Mouse (Mus musculus) liver, embryonic 14.5 days (tissue): ENCODE measurements around the gene Psmd9. TPM values are rescaled to one million over a fixed set of nuclear protein-coding genes. Genes with fewer than 3 reads are reported as not detected.
A peak's percentile ranks its signal among the peaks of the same experiment; 100 is the strongest.

Source experiments
- ATAC-seq: fragments of 200-750 bp; cut with Nextera tagmentation; 2 replicates; pipeline ENCODE4 v1.8.0; 2017; ENCODE audit warnings: moderate number of reproducible peaks, mild to moderate bottlenecking, moderate library complexity; ENCODE audit not compliant: insufficient read depth
- DNase-seq, 3 experiments: peaks; one replicate each; pipeline ENCODE4 v3.0.0-alpha.2; 2012 to 2013; ENCODE audit warnings: low read depth in 3 of 3, low spot score in 3 of 3
- H3K27ac ChIP-seq: fragments of 300-500 bp; sonication (generic); 2 replicates; pipeline ENCODE4 v1.5.1; 2014; ENCODE audit warnings: moderate library complexity, mild to moderate bottlenecking, control low read depth, inconsistent platforms
- H3K27me3 ChIP-seq: fragments of 300-500 bp; sonication (generic); 2 replicates; pipeline ENCODE4 v1.6.1; 2014; ENCODE audit warnings: mild to moderate bottlenecking, low read length, moderate library complexity; ENCODE audit not compliant: control insufficient read depth, insufficient read depth
- H3K36me3 ChIP-seq: fragments of 300-500 bp; sonication (generic); replicated peaks from 2 replicates; pipeline ENCODE4 v1.6.1; 2014; ENCODE audit warnings: low read depth; ENCODE audit not compliant: control insufficient read depth, insufficient read depth
- H3K4me1 ChIP-seq, 2 experiments: fragments of 200-500 bp in 1 of 2; fragments of 300-500 bp in 1 of 2; sonication (generic) in 1 of 2; replicated peaks; 2 replicates each; pipeline ENCODE4 v1.6.1; 2012 to 2014; ENCODE audit warnings: antibody characterized with exemption in 1 of 2, inconsistent platforms in 1 of 2, low read length in 1 of 2; ENCODE audit not compliant: control insufficient read depth in 2 of 2, insufficient read depth in 2 of 2
- H3K4me2 ChIP-seq: fragments of 300-500 bp; sonication (generic); 2 replicates; pipeline ENCODE4 v1.6.1; 2014; ENCODE audit warnings: low read depth, mild to moderate bottlenecking, control low read depth, moderate library complexity
- H3K4me3 ChIP-seq, 2 experiments: fragments of 200-500 bp in 1 of 2; fragments of 300-500 bp in 1 of 2; sonication (generic) in 1 of 2; 2 replicates each; pipeline ENCODE4 v1.5.1; 2012 to 2014; ENCODE audit warnings: low read depth in 2 of 2, low read length in 2 of 2, mild to moderate bottlenecking in 2 of 2, control low read depth in 1 of 2, inconsistent platforms in 1 of 2, moderate library complexity in 1 of 2; ENCODE audit not compliant: insufficient read depth in 1 of 2
- H3K9ac ChIP-seq: fragments of 300-500 bp; sonication (generic); replicated peaks from 2 replicates; pipeline ENCODE4 v1.6.1; 2014; ENCODE audit warnings: mild to moderate bottlenecking, control low read depth, moderate library complexity
- H3K9me3 ChIP-seq: fragments of 300-500 bp; sonication (generic); 2 replicates; pipeline ENCODE4 v1.6.1; 2016; ENCODE audit warnings: low read length, mixed read lengths; ENCODE audit not compliant: control insufficient read depth
- CTCF ChIP-seq: IDR thresholded peaks from 2 replicates; pipeline ENCODE4 v1.5.1; 2016; ENCODE audit warnings: antibody characterized with exemption, low read depth, control low read depth
- EP300 ChIP-seq: IDR thresholded peaks from 2 replicates; pipeline ENCODE4 v1.6.1; 2016; ENCODE audit warnings: antibody characterized with exemption, low read depth
- WGBS: fragments of 180-500 bp; shearing (Covaris S2); extraction: QIAGEN DNeasy Blood & Tissue Kit; methylation state at CpG from one replicate; pipeline ENCODE4 v1.1.7; 2014; ENCODE audit not compliant: insufficient replicate concordance; 5-methylcytosine and 5-hydroxymethylcytosine counted together
- polyA plus RNA-seq, 2 experiments: library from polyadenylated mRNA; depleted of rRNA in 1 of 2; stranded (reverse) in 1 of 2; unstranded in 1 of 2; fragments of >200 nt; fragmentation: Nextera tagmentation in 1 of 2; extraction: Ambion mirVana in 1 of 2; gene quantifications; 2 replicates each; pipeline versions ENCODE4 v1.2.1 to v1.2.3; 2012 to 2014

The Psmd9 gene
- polyA plus RNA-seq, 2 experiments: 26.6 to 51.4 TPM

DNA sequence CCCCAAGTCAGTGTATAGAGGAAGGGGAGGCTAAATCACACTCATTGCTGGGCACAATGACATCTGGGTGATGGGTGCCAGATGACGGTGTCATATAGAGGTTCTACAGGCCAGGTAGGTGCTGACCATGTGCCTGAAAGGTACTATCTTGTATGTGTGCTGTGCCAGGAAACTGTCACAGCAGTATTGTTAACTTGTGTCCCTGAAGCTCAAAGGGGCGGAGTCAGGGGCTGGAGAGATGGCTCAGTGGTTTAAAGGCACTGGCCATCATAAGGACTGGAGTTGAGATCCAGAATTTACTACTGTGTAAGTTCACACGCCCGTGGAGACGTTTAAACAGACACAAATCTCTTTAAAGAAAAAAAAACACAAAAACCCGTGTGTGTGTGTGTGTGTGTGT, 60.1 kb downstream of the Psmd9 start:
- Histone ChIP-seq H3K9ac (peak overlapping the region; percentile 96), H3K4me3 (peak overlapping the region; percentile 44 to 94; a peak in 3 of 4 replicates), H3K9me3 (no peaks in the 10 kb centered on the region), H3K4me1 (peaks cover 9 to 10% of the 10 kb centered on the region in 2 experiments), H3K27ac (peak overlapping the region; percentile 1; the same call in 1 of the 2 replicates), H3K27me3 (no peaks in the 10 kb centered on the region), H3K4me2 (peak overlapping the region; percentile 90), H3K36me3 (peaks cover 6% of the 10 kb centered on the region; the same call in 1 of the 2 replicates)
- 74% methylated on average over 6 of the region's 6 CpGs for WGBS
- no peak for DNase-seq
- TF ChIP-seq CTCF: no peak
- no peak for TF ChIP-seq EP300
- ATAC-seq: no peak

DNA sequence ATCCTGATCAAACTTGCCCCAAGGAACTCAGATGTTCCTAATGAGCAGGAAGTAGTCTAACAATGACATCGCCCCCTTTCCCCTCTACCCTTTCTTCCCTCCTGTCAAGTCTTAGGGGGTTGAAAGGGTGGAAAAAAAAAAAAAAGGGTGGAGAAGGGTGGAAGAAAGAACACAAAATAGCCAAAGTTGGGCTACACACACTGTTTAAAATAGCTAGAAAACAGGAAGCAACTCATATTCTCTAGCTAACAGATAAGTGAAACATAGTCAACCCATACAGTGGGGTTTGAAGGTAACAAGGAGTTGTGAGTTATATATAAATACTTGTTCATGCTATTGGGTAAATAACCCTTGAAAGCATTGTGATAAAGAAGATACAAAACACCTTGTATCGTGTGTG, 63.0 kb downstream of the Psmd9 start:
- DNase-seq (no peak), ATAC-seq (no peak)
- Histone ChIP-seq H3K27ac (no peak overlapping the region), H3K4me2 (no peak overlapping the region), H3K4me3 (no peak overlapping the region), H3K9me3 (no peaks in the 10 kb centered on the region), H3K36me3 (peaks cover 18% of the 10 kb centered on the region), H3K27me3 (no peaks in the 10 kb centered on the region), H3K4me1 (peaks cover 9 to 10% of the 10 kb centered on the region in 2 experiments), H3K9ac (no peak overlapping the region)
- 59% methylated on average over 2 of the region's 2 CpGs for WGBS
- TF ChIP-seq EP300 (no peak), CTCF (no peak)

DNA sequence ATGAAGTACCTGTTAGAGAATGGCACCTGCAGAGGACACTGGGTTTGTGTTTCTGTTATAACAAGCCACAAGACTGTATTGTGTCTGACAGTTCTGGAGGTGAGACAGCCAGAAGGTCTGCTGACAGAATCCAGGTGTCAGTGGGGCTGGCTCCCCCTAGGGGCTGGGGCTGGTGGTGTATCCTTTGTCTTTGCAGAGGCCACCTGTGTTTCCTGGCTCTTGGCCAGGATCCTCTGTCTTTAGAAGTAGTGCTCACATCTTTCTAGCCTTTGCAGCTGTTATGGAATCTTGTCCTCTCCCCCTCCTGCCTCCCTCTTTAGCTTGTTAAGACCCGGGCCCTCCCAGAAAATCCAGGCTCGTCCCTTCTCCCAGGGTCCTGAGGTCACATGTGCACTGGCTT, 66.5 kb downstream of the Psmd9 start:
- no peak for DNase-seq
- Histone ChIP-seq H3K27me3 (no peaks in the 10 kb centered on the region), H3K27ac (no peak overlapping the region), H3K4me3 (no peak overlapping the region), H3K9me3 (no peaks in the 10 kb centered on the region), H3K36me3 (peaks cover 34% of the 10 kb centered on the region), H3K4me1 (no peaks in the 10 kb centered on the region), H3K4me2 (no peak overlapping the region), H3K9ac (no peak overlapping the region)
- whole genome bisulfite sequencing: 80% methylated on average over 2 of the region's 2 CpGs
- ATAC-seq: no peak; the same call in 1 of the 2 replicates
- peak; percentile 92 for TF ChIP-seq CTCF
- no peak for TF ChIP-seq EP300

DNA sequence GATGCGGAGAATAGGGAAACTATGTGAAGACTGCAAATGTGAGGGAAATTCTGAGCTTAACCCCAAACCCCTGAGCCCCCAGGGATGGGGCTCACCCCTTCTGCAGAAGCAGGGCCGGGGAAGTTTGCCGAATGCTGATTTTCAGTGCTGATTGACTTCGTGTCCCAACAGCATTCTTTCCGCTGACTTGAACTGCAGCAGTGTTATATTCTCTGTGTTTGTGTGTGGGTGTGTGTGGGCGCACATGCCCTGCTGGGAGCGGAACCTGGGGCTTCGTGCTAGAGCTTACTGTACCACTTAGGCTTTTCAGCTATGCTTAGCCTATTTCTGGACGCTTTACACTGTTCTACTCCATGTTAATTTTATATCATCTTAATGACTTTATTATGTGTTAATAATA, 67.2 kb downstream of the Psmd9 start:
- H3K36me3 ChIP-seq: peaks cover 36% of the 10 kb centered on the region
- no peak overlapping the region for H3K4me2 ChIP-seq
- no peak overlapping the region for H3K27ac ChIP-seq
- no peak overlapping the region for H3K4me3 ChIP-seq
- no peak for DNase-seq
- 86% methylated on average over 9 of the region's 9 CpGs for WGBS
- no peaks in the 10 kb centered on the region for H3K4me1 ChIP-seq
- H3K27me3 ChIP-seq: no peaks in the 10 kb centered on the region
- H3K9me3 ChIP-seq: no peaks in the 10 kb centered on the region
- TF ChIP-seq EP300: no peak
- TF ChIP-seq CTCF: no peak
- no peak overlapping the region for H3K9ac ChIP-seq
- no peak for ATAC-seq

DNA sequence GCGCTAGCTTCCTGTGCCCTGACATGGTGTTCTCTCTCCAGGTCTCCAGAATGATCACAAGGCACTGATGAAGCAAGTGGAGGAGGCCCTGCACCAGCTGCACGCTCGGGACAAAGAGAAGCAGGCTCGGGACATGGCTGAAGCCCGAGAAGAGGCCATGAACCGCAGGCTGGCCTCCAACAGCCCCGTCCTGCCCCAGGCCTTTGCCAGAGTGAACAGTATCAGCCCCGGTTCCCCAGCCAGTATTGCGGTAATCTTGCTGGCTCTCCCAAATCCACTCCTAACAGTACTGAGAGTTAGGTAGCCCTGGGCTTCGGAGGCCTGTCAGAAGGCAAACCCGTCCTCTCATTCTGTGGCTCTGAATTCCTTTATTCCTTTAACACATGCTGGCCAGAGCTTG, 70.3 kb downstream of the Psmd9 start:
- WGBS: 87% methylated on average over 11 of the region's 11 CpGs
- DNase-seq: no peak
- H3K36me3 ChIP-seq: peaks cover 54% of the 10 kb centered on the region

More for the DNA sequence above, 70.3 kb downstream of the Psmd9 start:
- Histone ChIP-seq H3K9ac (no peak overlapping the region), H3K4me2 (no peak overlapping the region), H3K4me1 (no peaks in the 10 kb centered on the region), H3K27ac (no peak overlapping the region), H3K4me3 (no peak overlapping the region), H3K9me3 (no peaks in the 10 kb centered on the region), H3K27me3 (no peaks in the 10 kb centered on the region)
- no peak for TF ChIP-seq CTCF
- no peak for TF ChIP-seq EP300
- ATAC-seq: no peak
